Mouse (Mus musculus) hindbrain, embryonic 13.5 days (tissue): ENCODE measurements around the gene Cbln4. TPM values are rescaled to one million over a fixed set of nuclear protein-coding genes. Genes with fewer than 3 reads are reported as not detected.

Experiments used
- ATAC-seq: fragments of 200-750 bp; cut with Nextera tagmentation; 2 replicates; pipeline ENCODE4 v1.8.0; 2017; ENCODE audit warnings: moderate TSS enrichment; ENCODE audit not compliant: low FRiP score
- H3K27ac ChIP-seq: fragments of 300-500 bp; sonication (generic); 2 replicates; pipeline ENCODE4 v1.5.1; 2015; ENCODE audit warnings: inconsistent platforms, mild to moderate bottlenecking, moderate library complexity
- H3K27me3 ChIP-seq: fragments of 300-500 bp; sonication (generic); 2 replicates; pipeline ENCODE4 v1.6.1; 2015; ENCODE audit warnings: mild to moderate bottlenecking, inconsistent platforms
- H3K36me3 ChIP-seq: fragments of 300-500 bp; sonication (generic); 2 replicates; pipeline ENCODE4 v1.6.1; 2015; ENCODE audit warnings: mild to moderate bottlenecking, inconsistent platforms
- H3K4me1 ChIP-seq: fragments of 300-500 bp; sonication (generic); replicated peaks from 2 replicates; pipeline ENCODE4 v1.6.1; 2015; ENCODE audit warnings: inconsistent platforms
- H3K4me2 ChIP-seq: fragments of 300-500 bp; sonication (generic); 2 replicates; pipeline ENCODE4 v1.6.1; 2015; ENCODE audit warnings: inconsistent platforms, mild to moderate bottlenecking, moderate library complexity
- H3K4me3 ChIP-seq: fragments of 300-500 bp; sonication (generic); 2 replicates; pipeline ENCODE4 v1.5.1; 2015; ENCODE audit warnings: mild to moderate bottlenecking, inconsistent platforms
- H3K9ac ChIP-seq: fragments of 300-500 bp; sonication (generic); 2 replicates; pipeline ENCODE4 v1.6.1; 2015; ENCODE audit warnings: mild to moderate bottlenecking, inconsistent platforms
- H3K9me3 ChIP-seq: fragments of 300-500 bp; sonication (generic); 2 replicates; pipeline ENCODE4 v1.6.1; 2016; ENCODE audit warnings: inconsistent platforms
- WGBS: fragments of 180-500 bp; shearing (Covaris S2); methylation state at CpG from one replicate; pipeline ENCODE4 v1.1.7; 2015; 5-methylcytosine and 5-hydroxymethylcytosine counted together
- polyA plus RNA-seq: library from polyadenylated mRNA; unstranded; fragments of >200 nt; fragmentation: Nextera tagmentation; extraction: Ambion mirVana; gene quantifications from 2 replicates; pipeline ENCODE4 v1.2.1, GENCODE M21; 2015

The Cbln4 gene
- polyA plus RNA-seq, 1 experiment from 2014 or later: 24.8 TPM

DNA sequence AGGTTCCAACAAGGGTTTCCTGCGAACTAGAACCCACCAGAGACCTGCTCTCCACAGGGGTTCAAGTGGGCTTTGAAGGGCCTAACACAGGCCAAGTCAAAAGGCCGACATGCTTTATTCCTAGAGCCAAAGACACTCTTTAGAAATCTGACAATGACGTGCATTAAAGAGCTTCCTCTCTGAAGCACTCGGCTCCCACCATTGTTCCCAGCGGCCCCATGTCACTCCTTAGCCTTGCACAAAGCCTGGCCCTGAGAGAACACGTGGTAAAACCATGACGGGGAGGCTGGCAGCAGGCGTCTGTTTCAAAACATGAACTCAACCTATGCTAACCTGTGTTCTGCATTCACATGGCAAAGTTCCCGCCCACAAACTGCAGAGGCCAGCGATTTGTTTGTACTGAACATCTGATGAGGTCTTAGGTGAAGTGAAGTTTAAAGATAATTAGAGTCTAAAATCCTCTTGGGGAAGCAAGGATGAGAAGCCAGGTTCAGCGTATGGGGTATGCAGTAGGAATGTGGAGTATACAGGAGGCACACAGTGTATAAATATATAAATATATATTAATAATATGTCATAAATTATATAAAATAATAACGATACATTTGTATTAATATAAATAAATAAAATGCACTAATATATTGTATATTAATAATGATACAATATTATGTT, 17.7 kb downstream of the Cbln4 start:
- Histone ChIP-seq H3K4me1 (peaks cover 4% of the 10 kb centered on the region; the same call in 1 of the 2 replicates), H3K9me3 (0 out of 2 replicates have a peak, but pooled peaks cover 7% of the 10 kb centered on the region), H3K27me3 (peaks cover 12% of the 10 kb centered on the region), H3K4me3 (no peak overlapping the region), H3K4me2 (no peak overlapping the region), H3K36me3 (no peaks in the 10 kb centered on the region), H3K9ac (no peak overlapping the region), H3K27ac (no peak overlapping the region)
- no peak for ATAC-seq
- WGBS: 32% methylated on average over 12 of the region's 12 CpGs

DNA sequence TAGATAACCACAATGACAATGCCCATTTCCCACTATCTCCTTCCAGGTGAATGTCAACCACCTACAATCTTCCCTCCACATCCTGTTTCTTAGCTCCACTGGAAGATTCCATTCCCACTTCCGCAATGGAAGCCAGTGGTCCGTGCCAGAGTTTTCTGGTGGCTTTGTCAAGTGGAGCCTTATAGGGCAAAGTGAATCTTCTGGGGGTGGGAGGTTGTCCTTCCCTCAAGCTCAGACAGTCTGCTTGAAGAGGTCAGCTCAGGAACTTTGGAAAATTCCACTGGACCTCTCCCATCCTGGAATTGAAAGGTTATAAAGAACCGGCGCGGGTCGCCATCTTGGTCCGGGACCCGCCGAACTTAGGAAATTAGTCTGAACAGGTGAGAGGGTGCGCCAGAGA, 36.5 kb downstream of the Cbln4 start:
- H3K27ac ChIP-seq: no peak overlapping the region
- WGBS: 99% methylated on average over 10 of the region's 10 CpGs
- no peak overlapping the region for H3K4me2 ChIP-seq
- H3K9me3 ChIP-seq: no peaks in the 10 kb centered on the region
- no peak overlapping the region for H3K9ac ChIP-seq
- peaks cover 26% of the 10 kb centered on the region for H3K4me1 ChIP-seq
- no peaks in the 10 kb centered on the region for H3K27me3 ChIP-seq
- no peak for ATAC-seq
- no peak overlapping the region for H3K4me3 ChIP-seq
- no peaks in the 10 kb centered on the region for H3K36me3 ChIP-seq

DNA sequence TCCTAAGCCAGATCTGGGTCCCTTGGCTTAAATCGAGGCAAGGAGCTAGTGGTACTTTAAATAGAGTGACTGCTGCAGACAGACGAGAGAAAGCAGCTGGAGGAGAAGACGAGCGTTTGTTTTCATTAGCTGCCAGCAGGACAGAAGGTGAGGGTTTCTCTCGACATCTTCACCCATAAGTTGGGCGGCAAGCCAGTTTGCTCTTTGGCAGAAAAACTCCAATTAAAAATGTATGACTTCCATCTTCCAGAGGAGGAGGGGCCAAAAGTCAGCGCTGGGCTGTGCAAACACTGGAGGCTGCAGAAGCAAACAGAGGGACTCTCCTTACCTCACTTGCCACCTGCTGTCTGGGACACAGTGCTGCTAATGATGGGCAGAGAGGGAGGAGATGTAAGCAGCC, 37.3 kb downstream of the Cbln4 start:
- ATAC-seq: peak; percentile 69; the same call in 1 of the 2 replicates
- no peaks in the 10 kb centered on the region for H3K9me3 ChIP-seq
- peak overlapping the region; percentile 63 for H3K27ac ChIP-seq
- 31% methylated on average over 7 of the region's 7 CpGs for WGBS
- H3K4me3 ChIP-seq: no peak overlapping the region
- H3K27me3 ChIP-seq: no peaks in the 10 kb centered on the region
- H3K4me1 ChIP-seq: peaks cover 26% of the 10 kb centered on the region
- no peak overlapping the region for H3K4me2 ChIP-seq
- no peak overlapping the region for H3K9ac ChIP-seq
- H3K36me3 ChIP-seq: no peaks in the 10 kb centered on the region

DNA sequence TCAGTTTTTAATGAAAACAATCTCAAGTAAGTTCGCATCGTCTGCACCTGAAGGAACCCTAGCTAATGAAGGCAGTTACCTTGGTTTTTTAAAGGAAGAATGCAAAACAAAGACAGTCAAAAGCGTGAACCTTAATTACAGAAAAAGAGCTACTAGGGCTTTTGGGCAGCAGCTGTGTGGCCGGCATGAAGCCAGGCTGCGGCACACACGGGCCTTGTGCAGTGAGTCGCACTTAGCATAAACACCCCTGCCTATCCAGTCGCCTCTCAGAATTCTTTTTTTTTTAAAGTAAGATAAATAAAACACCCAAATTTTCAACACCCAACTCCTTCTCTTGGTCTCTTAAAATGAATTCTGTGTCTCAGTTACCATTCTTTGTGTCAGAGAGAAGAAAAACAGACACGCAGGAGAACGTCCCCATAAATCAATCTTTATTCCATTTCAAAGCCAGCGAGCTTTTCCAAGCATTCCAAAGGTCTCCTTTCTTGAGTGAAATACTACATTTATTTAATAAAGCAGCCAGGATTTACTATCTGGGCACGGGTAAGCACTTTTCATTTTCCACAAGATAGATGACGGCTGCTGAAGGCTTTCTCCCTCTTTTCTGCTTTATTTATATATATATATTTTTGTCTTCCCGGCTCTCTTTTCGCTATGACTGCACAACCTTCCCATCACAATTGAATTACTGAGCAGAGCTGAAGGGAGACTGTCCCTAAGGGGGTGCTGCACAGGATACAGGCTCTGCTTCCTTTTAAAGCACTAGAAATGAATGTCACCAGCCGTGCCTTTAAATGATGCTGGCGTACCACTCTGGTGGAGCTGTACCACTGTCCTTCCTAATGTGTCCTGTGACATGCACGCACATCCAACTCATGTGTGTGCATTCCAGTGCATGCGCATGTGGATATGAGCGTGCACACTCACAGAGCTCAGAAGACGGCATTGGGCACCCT, 39.0 kb downstream of the Cbln4 start:
- peak; percentile 54; the same call in 1 of the 2 replicates for ATAC-seq
- Histone ChIP-seq H3K4me3 (no peak overlapping the region), H3K4me1 (peaks cover 31% of the 10 kb centered on the region), H3K27me3 (no peaks in the 10 kb centered on the region), H3K9me3 (no peaks in the 10 kb centered on the region), H3K9ac (no peak overlapping the region), H3K4me2 (no peak overlapping the region), H3K27ac (peak overlapping the region; percentile 24), H3K36me3 (no peaks in the 10 kb centered on the region)
- 57% methylated on average over 21 of the region's 21 CpGs for WGBS

DNA sequence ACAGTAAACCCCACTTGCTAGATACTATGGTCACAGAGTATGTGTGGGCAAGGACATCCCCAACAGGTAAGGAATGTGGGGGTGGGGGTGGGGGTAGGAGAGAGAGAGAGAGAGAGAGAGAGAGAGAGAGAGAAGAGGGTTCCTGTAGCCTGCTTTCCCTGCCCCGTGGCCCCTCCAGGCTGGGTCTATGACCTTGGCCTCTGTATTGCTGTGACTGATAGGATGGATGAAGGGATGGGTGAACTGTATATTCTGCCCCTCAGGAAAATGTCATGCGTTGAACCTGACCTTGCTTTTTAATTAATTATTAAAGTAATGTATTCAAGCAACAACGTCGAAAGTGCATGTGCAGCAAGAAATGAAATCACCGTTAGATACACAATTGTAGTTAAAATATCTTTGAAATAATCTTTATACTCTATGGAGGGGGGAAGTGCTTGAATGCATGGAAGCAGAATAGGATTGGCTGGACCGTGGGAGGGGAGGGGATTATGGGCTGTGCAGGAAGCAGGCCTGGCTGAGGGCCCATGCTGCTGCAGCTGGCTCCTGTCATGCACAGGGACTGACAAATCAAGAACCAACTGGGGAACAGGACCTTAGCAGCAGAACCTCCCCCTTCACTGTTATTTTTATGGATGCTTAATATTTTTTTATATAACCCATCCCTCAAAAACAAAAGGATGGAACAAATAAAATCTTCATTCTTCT, 46.1 kb downstream of the Cbln4 start:
- H3K27ac ChIP-seq: no peak overlapping the region
- H3K9me3 ChIP-seq: no peaks in the 10 kb centered on the region
- 69% methylated on average over 6 of the region's 6 CpGs for WGBS
- H3K9ac ChIP-seq: no peak overlapping the region
- peaks cover 17% of the 10 kb centered on the region for H3K4me1 ChIP-seq
- ATAC-seq: peak; percentile 63; the same call in 1 of the 2 replicates
- H3K4me3 ChIP-seq: no peak overlapping the region
- no peaks in the 10 kb centered on the region for H3K27me3 ChIP-seq
- H3K4me2 ChIP-seq: no peak overlapping the region
- no peaks in the 10 kb centered on the region for H3K36me3 ChIP-seq

DNA sequence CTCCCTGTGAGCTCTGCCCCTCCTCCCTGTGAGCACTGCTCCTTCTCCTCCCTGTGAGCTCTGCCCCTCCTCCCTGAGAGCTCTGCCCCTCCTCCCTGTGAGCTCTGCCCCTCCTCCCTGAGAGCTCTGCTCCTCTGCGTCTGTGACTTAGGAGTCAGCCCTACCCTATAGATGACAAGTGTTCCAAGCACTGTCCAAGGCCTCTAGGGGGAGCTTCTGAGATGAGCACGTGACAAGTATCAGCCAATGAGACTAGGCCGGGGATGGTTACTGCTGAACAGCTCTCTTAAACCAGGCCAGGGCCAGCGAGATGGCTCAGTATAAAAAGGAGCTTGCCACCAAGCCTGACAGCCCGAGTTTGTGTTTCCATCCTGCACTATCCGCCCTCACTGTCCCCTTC, 48.4 kb downstream of the Cbln4 start:
- Histone ChIP-seq H3K27ac (no peak overlapping the region), H3K27me3 (no peaks in the 10 kb centered on the region), H3K9ac (no peak overlapping the region), H3K4me2 (no peak overlapping the region), H3K4me3 (no peak overlapping the region), H3K36me3 (no peaks in the 10 kb centered on the region), H3K4me1 (peaks cover 17% of the 10 kb centered on the region), H3K9me3 (no peaks in the 10 kb centered on the region)
- 70% methylated on average over 6 of the region's 6 CpGs for WGBS
- ATAC-seq: no peak

DNA sequence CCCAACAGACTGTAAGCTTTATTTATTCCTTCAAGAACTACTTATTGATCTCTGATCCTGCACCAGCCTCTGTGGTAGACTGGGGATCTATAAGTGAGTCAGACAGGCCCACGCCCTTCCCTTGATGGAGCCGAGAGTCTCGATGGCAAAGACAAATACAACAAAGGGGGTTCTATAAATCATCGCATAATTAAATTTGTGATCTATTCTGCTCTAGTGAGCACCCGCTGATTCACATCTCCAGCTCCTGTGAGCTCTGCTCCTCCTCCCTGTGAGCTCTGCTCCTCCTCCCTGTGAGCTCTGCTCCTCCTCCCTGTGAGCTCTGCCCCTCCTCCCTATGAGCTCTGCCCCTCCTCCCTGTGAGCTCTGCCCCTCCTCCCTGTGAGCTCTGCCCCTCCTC, 49.0 kb downstream of the Cbln4 start:
- Histone ChIP-seq H3K27ac (no peak overlapping the region), H3K4me1 (peaks cover 11% of the 10 kb centered on the region), H3K9me3 (no peaks in the 10 kb centered on the region), H3K36me3 (no peaks in the 10 kb centered on the region), H3K27me3 (no peaks in the 10 kb centered on the region), H3K4me2 (no peak overlapping the region), H3K9ac (no peak overlapping the region), H3K4me3 (no peak overlapping the region)
- no peak for ATAC-seq
- WGBS: 53% methylated on average over 5 of the region's 5 CpGs

DNA sequence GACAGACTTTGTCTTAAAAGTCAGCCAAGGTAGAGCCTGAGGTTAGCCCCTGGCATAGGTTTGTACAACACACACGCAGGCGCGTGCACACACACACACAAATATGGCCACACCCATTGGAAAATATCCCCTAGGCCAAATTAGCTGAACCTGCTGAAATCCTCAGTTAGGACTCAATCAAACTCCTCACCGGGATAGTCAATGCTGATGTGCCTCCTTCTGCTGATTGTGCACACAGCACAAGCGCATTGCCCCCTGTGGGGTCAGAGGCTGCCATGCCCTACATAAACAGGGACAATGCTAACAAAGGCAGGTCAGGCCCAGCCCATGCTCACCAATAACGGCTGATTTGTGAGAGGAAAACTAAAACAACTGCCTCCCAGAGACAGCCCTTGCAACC, 56.6 kb downstream of the Cbln4 start:
- 23% methylated on average over 6 of the region's 6 CpGs for WGBS
- H3K4me1 ChIP-seq: peaks cover 14% of the 10 kb centered on the region
- H3K4me2 ChIP-seq: no peak overlapping the region
- H3K27ac ChIP-seq: no peak overlapping the region
- H3K9me3 ChIP-seq: no peaks in the 10 kb centered on the region
- no peak overlapping the region for H3K4me3 ChIP-seq
- peaks cover 15% of the 10 kb centered on the region; the same call in 1 of the 2 replicates for H3K27me3 ChIP-seq
- no peak for ATAC-seq
- H3K9ac ChIP-seq: no peak overlapping the region
- no peaks in the 10 kb centered on the region for H3K36me3 ChIP-seq

Other genes with a start within 250 kb of the Cbln4 start
- gene Mc3r, start 205.0 kb upstream of the Cbln4 start, polyA plus RNA-seq: 0.06 TPM in 2 replicates